Mouse (Mus musculus) myocyte (in vitro differentiated cells): ENCODE results near the gene Arid5b. TPM values are rescaled to one million over a fixed set of nuclear protein-coding genes. Genes with fewer than 3 reads are reported as not detected.

Experiments
- H3K27me3 ChIP-seq: one replicate; pipeline ENCODE4 v1.6.1; 2011; ENCODE audit not compliant: control insufficient read depth, insufficient read depth, insufficient read length
- H3K36me3 ChIP-seq: one replicate; pipeline ENCODE4 v1.6.1; 2011; ENCODE audit not compliant: control insufficient read depth, insufficient read depth
- H3K4me2 ChIP-seq: one replicate; pipeline ENCODE4 v1.6.1; 2011; ENCODE audit warnings: low read depth, control low read depth
- H3K4me3 ChIP-seq: one replicate; pipeline ENCODE4 v1.5.1; 2011; ENCODE audit warnings: mild to moderate bottlenecking, control low read depth, moderate library complexity
- H3K79me2 ChIP-seq: one replicate; pipeline ENCODE4 v1.6.1; 2011; ENCODE audit not compliant: control insufficient read depth, insufficient read depth
- H3ac ChIP-seq: one replicate; pipeline ENCODE4 v1.6.1; 2011; ENCODE audit not compliant: control insufficient read depth, insufficient read length
- CEBPB ChIP-seq: IDR thresholded peaks from 2 replicates; pipeline ENCODE4 v1.6.1; 2011; ENCODE audit warnings: mild to moderate bottlenecking, moderate library complexity; ENCODE audit not compliant: poor library complexity, insufficient read depth, severe bottlenecking
- E2F4 ChIP-seq: IDR thresholded peaks from one replicate; pipeline ENCODE4 v1.6.1; 2011; ENCODE audit warnings: mild to moderate bottlenecking, control low read depth, moderate library complexity; ENCODE audit not compliant: insufficient read depth
- MAX ChIP-seq: IDR thresholded peaks from one replicate; pipeline ENCODE4 v1.6.1; 2011; ENCODE audit warnings: low read depth, mild to moderate bottlenecking, control low read depth
- MYOD1 ChIP-seq, 3 experiments: IDR thresholded peaks; one replicate each; pipeline ENCODE4 v1.6.1; 2011; ENCODE audit warnings: control low read depth in 2 of 3, low read depth in 2 of 3, mild to moderate bottlenecking in 2 of 3, moderate library complexity in 1 of 3; ENCODE audit not compliant: insufficient read length in 2 of 3, control insufficient read depth in 1 of 3
- MYOG ChIP-seq, 3 experiments: IDR thresholded peaks; one replicate each; pipeline ENCODE4 v1.6.1; 2011; ENCODE audit warnings: control low read depth in 2 of 3, low read depth in 2 of 3, mild to moderate bottlenecking in 2 of 3; ENCODE audit not compliant: insufficient read length in 2 of 3, control insufficient read depth in 1 of 3, insufficient read depth in 1 of 3
- POLR2A ChIP-seq: IDR thresholded peaks from one replicate; pipeline ENCODE4 v1.6.1; 2011; ENCODE audit warnings: low read depth, mild to moderate bottlenecking, control low read depth, moderate library complexity; ENCODE audit not compliant: insufficient read length
- POLR2AphosphoS2 ChIP-seq: IDR thresholded peaks from one replicate; pipeline ENCODE4 v1.6.1; 2011; ENCODE audit warnings: low read depth, control low read depth; ENCODE audit not compliant: insufficient read length
- REST ChIP-seq: IDR thresholded peaks from one replicate; pipeline ENCODE4 v1.6.1; 2011; ENCODE audit warnings: mild to moderate bottlenecking, control low read depth, moderate library complexity; ENCODE audit not compliant: insufficient read depth, insufficient read length
- SRF ChIP-seq: IDR thresholded peaks from one replicate; pipeline ENCODE4 v1.6.1; 2011; ENCODE audit warnings: low read depth; ENCODE audit not compliant: control insufficient read depth, insufficient read length
- TCF12 ChIP-seq: IDR thresholded peaks from one replicate; pipeline ENCODE4 v1.6.1; 2011; ENCODE audit warnings: mild to moderate bottlenecking, control low read depth; ENCODE audit not compliant: poor library complexity, insufficient read depth, severe bottlenecking
- TCF3 ChIP-seq: IDR thresholded peaks from one replicate; pipeline ENCODE4 v1.6.1; 2011; ENCODE audit warnings: low read depth, control low read depth; ENCODE audit not compliant: insufficient read length
- USF1 ChIP-seq: IDR thresholded peaks from one replicate; pipeline ENCODE4 v1.6.1; 2011; ENCODE audit warnings: low read depth, mild to moderate bottlenecking, control low read depth, moderate library complexity
- polyA plus RNA-seq: library from polyadenylated mRNA; unstranded; fragments of >200 nt; fragmentation: generic; extraction: Trizol; gene quantifications from one replicate; pipeline ENCODE4 v1.2.1, GENCODE M21; 2012; ENCODE audit warnings: missing spikeins

Arid5b gene
- polyA plus RNA-seq, 1 experiment = 7.7 TPM

GRCm38 (mm10) chr10:68068426-68068825 lies 210.1 kb downstream of the Arid5b start:
- no peaks in the 10 kb centered on the region for H3K27me3 ChIP-seq
- H3K36me3 ChIP-seq = no peaks in the 10 kb centered on the region
- no peak overlapping the region for H3ac ChIP-seq
- TF ChIP-seq SRF (no peak), REST (no peak), MYOD1 (IDR thresholded peaks at IDR 0.05; ENCODE audit: control insufficient read depth in 1 of 3, insufficient read length in 2 of 3, low read depth in 2 of 3) (no peak), MYOG (IDR thresholded peaks at IDR 0.05; ENCODE audit: control insufficient read depth in 1 of 3, insufficient read depth in 1 of 3, insufficient read length in 2 of 3, low read depth in 2 of 3) (no peak), E2F4 (no peak), CEBPB (no peak), TCF3 (no peak), POLR2AphosphoS2 (no peak), POLR2A (no peak), TCF12 (no peak), USF1 (no peak), MAX (no peak)
- no peak overlapping the region for H3K4me3 ChIP-seq
- H3K4me2 ChIP-seq = no peak overlapping the region
- no peaks in the 10 kb centered on the region for H3K79me2 ChIP-seq

GRCm38 (mm10) chr10:68067961-68068360 lies 210.6 kb downstream of the Arid5b start:
- TF ChIP-seq SRF (no peak), REST (no peak), TCF12 (no peak), POLR2A (no peak), MAX (no peak), MYOD1 (IDR thresholded peaks at IDR 0.05; ENCODE audit: control insufficient read depth in 1 of 3, insufficient read length in 2 of 3, low read depth in 2 of 3) (no peak), POLR2AphosphoS2 (no peak), USF1 (no peak), E2F4 (no peak), CEBPB (no peak), MYOG (IDR thresholded peaks at IDR 0.05; ENCODE audit: control insufficient read depth in 1 of 3, insufficient read depth in 1 of 3, insufficient read length in 2 of 3, low read depth in 2 of 3) (no peak), TCF3 (no peak)
- Histone ChIP-seq H3K4me3 (no peak overlapping the region), H3ac (no peak overlapping the region), H3K36me3 (no peaks in the 10 kb centered on the region), H3K27me3 (no peaks in the 10 kb centered on the region), H3K4me2 (no peak overlapping the region), H3K79me2 (no peaks in the 10 kb centered on the region)

GRCm38 (mm10) chr10:68066173-68066572 lies 212.4 kb downstream of the Arid5b start:
- Histone ChIP-seq H3K4me2 (no peak overlapping the region), H3K4me3 (no peak overlapping the region), H3K79me2 (no peaks in the 10 kb centered on the region), H3K36me3 (no peaks in the 10 kb centered on the region), H3K27me3 (no peaks in the 10 kb centered on the region), H3ac (no peak overlapping the region)
- TF ChIP-seq POLR2A (no peak), TCF12 (no peak), SRF (no peak), MYOG (IDR thresholded peaks at IDR 0.05; ENCODE audit: control insufficient read depth in 1 of 3, insufficient read depth in 1 of 3, insufficient read length in 2 of 3, low read depth in 2 of 3) (no peak), CEBPB (no peak), USF1 (no peak), TCF3 (no peak), E2F4 (no peak), MYOD1 (IDR thresholded peaks at IDR 0.05; ENCODE audit: control insufficient read depth in 1 of 3, insufficient read length in 2 of 3, low read depth in 2 of 3) (no peak), REST (no peak), MAX (no peak), POLR2AphosphoS2 (no peak)

GRCm38 (mm10) chr10:68064571-68064970 lies 214.0 kb downstream of the Arid5b start:
- Histone ChIP-seq H3K4me3 (no peak overlapping the region), H3K79me2 (no peaks in the 10 kb centered on the region), H3K27me3 (no peaks in the 10 kb centered on the region), H3K36me3 (no peaks in the 10 kb centered on the region), H3K4me2 (no peak overlapping the region), H3ac (no peak overlapping the region)
- TF ChIP-seq TCF3 (no peak), USF1 (no peak), MYOG (IDR thresholded peaks at IDR 0.05; ENCODE audit: control insufficient read depth in 1 of 3, insufficient read depth in 1 of 3, insufficient read length in 2 of 3, low read depth in 2 of 3) (no peak), REST (no peak), SRF (no peak), MYOD1 (IDR thresholded peaks at IDR 0.05; ENCODE audit: control insufficient read depth in 1 of 3, insufficient read length in 2 of 3, low read depth in 2 of 3) (no peak), MAX (no peak), POLR2A (no peak), CEBPB (no peak), TCF12 (no peak), E2F4 (no peak), POLR2AphosphoS2 (no peak)
